Mouse (Mus musculus): ENCODE data around the gene Ankrd63. TPM values are rescaled to one million over a fixed set of nuclear protein-coding genes. Genes with fewer than 3 reads are reported as not detected.

Gene Ankrd63
- polyA plus RNA-seq, 1 experiment from 2014 or later = 0.06 TPM

DNA sequence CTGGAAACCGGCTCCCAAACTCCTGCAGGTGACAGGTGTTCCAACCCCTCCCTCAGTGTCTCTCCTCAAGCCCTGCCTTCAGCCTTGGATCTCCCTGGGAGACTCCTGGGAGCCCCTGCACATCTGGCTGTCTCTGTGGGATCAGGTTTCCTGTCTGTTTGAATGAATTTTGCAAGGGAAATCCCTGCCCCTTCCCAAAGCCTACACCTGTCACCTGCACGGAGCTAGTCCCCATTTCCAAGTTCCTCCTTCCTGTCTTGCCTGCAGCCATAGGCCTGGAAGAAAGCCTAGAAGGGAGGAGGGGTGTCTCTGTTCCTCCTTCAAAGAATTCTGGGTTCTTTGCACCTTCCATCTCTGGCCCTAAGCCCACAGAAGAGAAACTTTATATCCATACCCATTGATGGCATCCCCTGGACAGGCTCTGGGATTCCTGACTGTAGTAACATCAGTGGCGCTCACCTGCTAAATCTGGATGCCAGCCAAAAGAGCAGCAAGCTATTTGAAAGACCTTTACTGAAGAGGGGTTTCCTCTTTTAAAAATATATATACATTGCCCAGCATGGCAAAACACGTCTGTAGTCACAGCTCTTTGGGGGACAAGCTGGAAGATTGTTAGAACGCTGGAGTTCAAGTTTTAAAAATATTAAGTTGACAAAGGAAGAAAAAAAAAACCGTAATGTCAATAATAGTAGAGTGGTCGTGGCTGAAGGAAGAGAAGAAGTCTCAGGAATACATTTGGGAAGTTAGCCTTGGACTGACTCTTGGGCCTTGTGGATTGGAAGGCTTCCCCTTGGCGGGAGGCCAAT lies 26.3 kb upstream of the Ankrd63 start:
- Histone ChIP-seq H3K9ac (ENCODE audit: low read depth, low read length) (no peak overlapping the region), H3K36me3 (ENCODE audit: control insufficient read depth, insufficient read depth) (no peaks in the 10 kb centered on the region), H3K27me3 (ENCODE audit: control insufficient read depth, insufficient read depth, low read depth, low read length) (peaks cover 6% of the 10 kb centered on the region), H3K4me2 (ENCODE audit: low read depth, low read length) (no peak overlapping the region), H3K4me1 (ENCODE audit: control insufficient read depth, low read depth, low read length) (peaks cover 7% of the 10 kb centered on the region), H3K27ac (ENCODE audit: low read length) (no peak overlapping the region; the same call in 1 of the 2 replicates), H3K9me3 (replicated peaks; ENCODE audit: control insufficient read depth, low read length) (no peaks in the 10 kb centered on the region), H3K4me3 (ENCODE audit: low read depth, low read length) (no peak overlapping the region)
- no peak for ATAC-seq (ENCODE audit: low read depth)
- 20% methylated on average over 8 of the region's 8 CpGs for WGBS (ENCODE audit: insufficient replicate concordance)

- Histone ChIP-seq H3K4me1 (ENCODE audit: control insufficient read depth, low read depth, low read length) (peaks cover 7% of the 10 kb centered on the region), H3K36me3 (ENCODE audit: control insufficient read depth, insufficient read depth) (no peaks in the 10 kb centered on the region), H3K9ac (ENCODE audit: low read depth, low read length) (no peak overlapping the region), H3K4me3 (ENCODE audit: low read depth, low read length) (no peak overlapping the region), H3K27me3 (ENCODE audit: control insufficient read depth, insufficient read depth, low read depth, low read length) (peaks cover 4% of the 10 kb centered on the region), H3K9me3 (replicated peaks; ENCODE audit: control insufficient read depth, low read length) (no peaks in the 10 kb centered on the region), H3K4me2 (ENCODE audit: low read depth, low read length) (peak overlapping the region; percentile 6; the same call in 1 of the 2 replicates), H3K27ac (ENCODE audit: low read length) (peak overlapping the region; percentile 69)
- ATAC-seq (ENCODE audit: low read depth) = no peak
- 8% methylated on average over 4 of the region's 4 CpGs for WGBS (ENCODE audit: insufficient replicate concordance)
These were observed 25.4 kb upstream of the Ankrd63 start for GRCm38 (mm10) chr2:118729194-118729593.

- Histone ChIP-seq H3K4me1 (ENCODE audit: control insufficient read depth, low read depth, low read length) (peaks cover 7% of the 10 kb centered on the region), H3K9me3 (replicated peaks; ENCODE audit: control insufficient read depth, low read length) (no peaks in the 10 kb centered on the region), H3K27ac (ENCODE audit: low read length) (peak within 1 kb of the TSS; percentile 69), H3K4me2 (ENCODE audit: low read depth, low read length) (peak within 1 kb of the TSS; percentile 10), H3K4me3 (ENCODE audit: low read depth, low read length) (peak within 1 kb of the TSS; percentile 33), H3K27me3 (ENCODE audit: control insufficient read depth, insufficient read depth, low read depth, low read length) (peaks cover 3% of the 10 kb centered on the region; the same call in 1 of the 2 replicates), H3K36me3 (ENCODE audit: control insufficient read depth, insufficient read depth) (no peaks in the 10 kb centered on the region), H3K9ac (ENCODE audit: low read depth, low read length) (no peak within 1 kb of the TSS)
- WGBS (ENCODE audit: insufficient replicate concordance) = 14% methylated on average over 7 of the region's 7 CpGs
- peak; percentile 49 for ATAC-seq (ENCODE audit: low read depth)
These were observed 24.6 kb upstream of the Ankrd63 start, which contains the start of gene Plcb2 for GRCm38 (mm10) chr2:118728337-118728736. Plcb2 (minus strand) TSS chr2:118728438.

DNA sequence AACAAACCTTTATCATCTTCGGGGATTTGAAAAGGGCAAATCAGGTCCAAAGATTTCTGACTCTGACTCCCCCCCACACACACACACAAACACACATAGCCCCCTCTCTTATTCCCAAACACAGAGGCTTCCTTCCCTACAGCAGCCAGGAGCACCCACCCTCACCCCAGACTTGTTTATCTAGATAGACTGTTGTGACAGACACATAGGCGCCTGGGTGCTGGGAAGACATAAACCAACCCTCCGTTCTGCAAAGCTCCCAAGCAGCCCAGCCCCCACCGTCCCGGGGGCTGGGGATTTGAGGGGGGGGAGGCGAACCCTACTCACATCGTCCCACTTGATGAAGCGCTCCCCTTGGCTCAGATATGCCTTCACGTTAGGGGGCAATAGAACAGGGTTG lies 24.1 kb upstream of the Ankrd63 start:
- Histone ChIP-seq H3K27ac (ENCODE audit: low read length) (0 out of 2 replicates have a peak overlapping the region, but pooled peaks have one; percentile 2), H3K27me3 (ENCODE audit: control insufficient read depth, insufficient read depth, low read depth, low read length) (peaks cover 3% of the 10 kb centered on the region; the same call in 1 of the 2 replicates), H3K4me1 (ENCODE audit: control insufficient read depth, low read depth, low read length) (peaks cover 7% of the 10 kb centered on the region), H3K9me3 (replicated peaks; ENCODE audit: control insufficient read depth, low read length) (no peaks in the 10 kb centered on the region), H3K4me2 (ENCODE audit: low read depth, low read length) (peak overlapping the region; percentile 10), H3K4me3 (ENCODE audit: low read depth, low read length) (peak overlapping the region; percentile 33), H3K36me3 (ENCODE audit: control insufficient read depth, insufficient read depth) (no peaks in the 10 kb centered on the region), H3K9ac (ENCODE audit: low read depth, low read length) (no peak overlapping the region)
- ATAC-seq (ENCODE audit: low read depth) = no peak
- 8% methylated on average over 9 of the region's 9 CpGs for WGBS (ENCODE audit: insufficient replicate concordance)

GRCm38 (mm10) chr2:118726873-118727272 lies 23.1 kb upstream of the Ankrd63 start:
- Histone ChIP-seq H3K9me3 (replicated peaks; ENCODE audit: control insufficient read depth, low read length) (no peaks in the 10 kb centered on the region), H3K4me2 (ENCODE audit: low read depth, low read length) (no peak overlapping the region), H3K27me3 (ENCODE audit: control insufficient read depth, insufficient read depth, low read depth, low read length) (peaks cover 3% of the 10 kb centered on the region; the same call in 1 of the 2 replicates), H3K4me1 (ENCODE audit: control insufficient read depth, low read depth, low read length) (peaks cover 7% of the 10 kb centered on the region), H3K4me3 (ENCODE audit: low read depth, low read length) (peak overlapping the region; percentile 33), H3K9ac (ENCODE audit: low read depth, low read length) (no peak overlapping the region), H3K36me3 (ENCODE audit: control insufficient read depth, insufficient read depth) (no peaks in the 10 kb centered on the region), H3K27ac (ENCODE audit: low read length) (no peak overlapping the region)
- WGBS (ENCODE audit: insufficient replicate concordance) = 54% methylated on average over 2 of the region's 2 CpGs
- no peak for ATAC-seq (ENCODE audit: low read depth)

DNA sequence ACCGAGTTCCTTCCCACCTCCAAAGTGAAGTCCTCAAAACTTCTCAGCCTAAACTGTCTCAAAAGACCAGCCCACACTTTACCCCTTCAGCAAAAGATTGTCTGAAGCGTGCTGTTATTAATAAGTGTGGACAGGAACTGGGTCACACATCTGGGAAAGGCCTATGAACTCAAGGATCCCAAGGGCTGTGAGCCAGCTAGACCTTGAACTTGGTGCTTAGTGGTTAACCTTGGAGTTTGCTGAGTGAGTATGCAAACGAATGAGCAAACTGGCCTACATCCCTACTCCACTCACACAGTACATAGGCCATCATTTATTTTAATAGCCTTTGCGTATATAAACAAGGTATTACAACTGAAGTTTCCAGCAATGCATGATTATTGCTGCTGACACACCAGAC lies 21.7 kb upstream of the Ankrd63 start:
- H3K4me3 ChIP-seq (ENCODE audit: low read depth, low read length) = no peak overlapping the region
- 62% methylated on average over 4 of the region's 4 CpGs for WGBS (ENCODE audit: insufficient replicate concordance)
- no peak overlapping the region for H3K4me2 ChIP-seq (ENCODE audit: low read depth, low read length)
- H3K36me3 ChIP-seq (ENCODE audit: control insufficient read depth, insufficient read depth) = no peaks in the 10 kb centered on the region
- H3K9ac ChIP-seq (ENCODE audit: low read depth, low read length) = no peak overlapping the region
- H3K4me1 ChIP-seq (ENCODE audit: control insufficient read depth, low read depth, low read length) = peaks cover 7% of the 10 kb centered on the region
- no peak overlapping the region for H3K27ac ChIP-seq (ENCODE audit: low read length)
- no peaks in the 10 kb centered on the region for H3K9me3 ChIP-seq (replicated peaks; ENCODE audit: control insufficient read depth, low read length)
- peaks cover 3% of the 10 kb centered on the region; the same call in 1 of the 2 replicates for H3K27me3 ChIP-seq (ENCODE audit: control insufficient read depth, insufficient read depth, low read depth, low read length)
- no peak for ATAC-seq (ENCODE audit: low read depth)

- 25% methylated on average over 15 of the region's 15 CpGs for WGBS (ENCODE audit: insufficient replicate concordance)
- H3K4me1 ChIP-seq (ENCODE audit: control insufficient read depth, low read depth, low read length) = no peaks in the 10 kb centered on the region
- no peak overlapping the region for H3K9ac ChIP-seq (ENCODE audit: low read depth, low read length)
- H3K27me3 ChIP-seq (ENCODE audit: control insufficient read depth, insufficient read depth, low read depth, low read length) = peaks cover under 1% of the 10 kb centered on the region; the same call in 1 of the 2 replicates
- H3K4me2 ChIP-seq (ENCODE audit: low read depth, low read length) = no peak overlapping the region
- no peak for ATAC-seq (ENCODE audit: low read depth)
- no peaks in the 10 kb centered on the region for H3K36me3 ChIP-seq (ENCODE audit: control insufficient read depth, insufficient read depth)
- no peak overlapping the region for H3K27ac ChIP-seq (ENCODE audit: low read length)
- H3K9me3 ChIP-seq (replicated peaks; ENCODE audit: control insufficient read depth, low read length) = no peaks in the 10 kb centered on the region
- no peak overlapping the region for H3K4me3 ChIP-seq (ENCODE audit: low read depth, low read length)
These were observed 20.1 kb upstream of the Ankrd63 start for GRCm38 (mm10) chr2:118723693-118724486.

- no peak overlapping the region for H3K27ac ChIP-seq (ENCODE audit: low read length)
- no peak overlapping the region for H3K9ac ChIP-seq (ENCODE audit: low read depth, low read length)
- H3K36me3 ChIP-seq (ENCODE audit: control insufficient read depth, insufficient read depth) = no peaks in the 10 kb centered on the region
- no peaks in the 10 kb centered on the region for H3K9me3 ChIP-seq (replicated peaks; ENCODE audit: control insufficient read depth, low read length)
- no peak for ATAC-seq (ENCODE audit: low read depth)
- peaks cover 11% of the 10 kb centered on the region for H3K27me3 ChIP-seq (ENCODE audit: control insufficient read depth, insufficient read depth, low read depth, low read length)
- WGBS (ENCODE audit: insufficient replicate concordance) = 64% methylated on average over 5 of the region's 5 CpGs
- no peaks in the 10 kb centered on the region for H3K4me1 ChIP-seq (ENCODE audit: control insufficient read depth, low read depth, low read length)
- no peak overlapping the region for H3K4me3 ChIP-seq (ENCODE audit: low read depth, low read length)
- no peak overlapping the region for H3K4me2 ChIP-seq (ENCODE audit: low read depth, low read length)
These were observed 12.9 kb upstream of the Ankrd63 start for GRCm38 (mm10) chr2:118716677-118717076.
